Mouse (Mus musculus) 416B (cell line): ENCODE results near the gene Prss12.

Source experiments
- DNase-seq: peaks from one replicate; pipeline ENCODE4 v3.0.0; 2011; ENCODE audit warnings: low read depth

Gene Prss12

DNA sequence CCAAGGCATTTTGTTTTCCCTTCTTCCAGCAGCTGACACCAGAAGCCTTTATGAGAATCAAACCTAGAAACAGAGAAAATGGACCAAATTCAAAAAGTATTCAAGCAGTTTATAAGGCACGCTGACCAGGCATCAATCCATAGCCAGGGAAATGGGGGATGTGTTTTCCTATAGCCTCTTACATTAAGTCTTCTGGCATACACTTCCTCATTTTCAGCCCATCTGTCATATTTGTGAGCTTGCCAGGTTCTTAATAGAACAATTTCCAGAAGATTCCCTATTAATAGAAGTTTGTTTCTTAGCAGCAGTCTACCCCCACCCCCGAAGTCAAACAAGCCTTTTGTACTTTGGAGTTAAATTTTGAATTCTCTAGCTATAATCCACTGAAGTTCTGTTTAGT, 84.4 kb downstream of the Prss12 start:
- DNase-seq: peak; percentile 6

GRCm38 (mm10) chr3:123537279-123537678, 90.6 kb downstream of the Prss12 start:
- DNase-seq: no peak

- no peak for DNase-seq
Observed at GRCm38 (mm10) chr3:123543585-123544304, 97.0 kb downstream of the Prss12 start.

GRCm38 (mm10) chr3:123550487-123550886, 103.8 kb downstream of the Prss12 start:
- DNase-seq: no peak

- DNase-seq: no peak
Observed at GRCm38 (mm10) chr3:123553872-123554271, 107.2 kb downstream of the Prss12 start.

DNA sequence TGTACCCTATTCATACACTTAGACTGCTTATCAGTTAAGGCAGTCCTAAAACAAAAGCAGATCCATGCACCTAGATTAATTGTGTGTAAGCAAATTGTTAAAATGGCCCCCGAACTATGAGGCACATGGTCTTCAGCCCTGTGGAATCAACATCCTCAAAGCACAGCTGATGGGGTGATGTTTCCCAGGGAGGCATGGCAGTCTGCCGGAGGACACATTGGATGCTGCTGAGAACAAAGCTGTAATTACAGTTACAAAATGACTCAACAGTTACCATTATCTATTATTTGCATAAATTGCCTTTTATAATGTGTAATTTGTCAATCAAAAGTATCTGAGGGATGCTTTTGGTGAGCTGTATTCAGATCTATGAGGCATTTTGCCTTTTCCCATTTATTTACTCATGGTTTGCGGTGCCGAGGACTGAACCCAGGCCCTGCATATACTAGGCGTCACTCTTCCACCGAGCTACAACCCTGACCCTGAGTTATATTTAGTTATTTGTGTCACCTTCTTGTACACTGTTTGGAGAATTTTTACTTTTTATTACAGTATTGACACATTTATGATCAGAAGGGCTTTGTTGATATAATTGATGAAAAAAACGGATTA, 108.6 kb downstream of the Prss12 start:
- DNase-seq: no peak
